Mouse (Mus musculus) hindbrain, embryonic 12.5 days (tissue): ENCODE data around the gene Col13a1. TPM values are rescaled to one million over a fixed set of nuclear protein-coding genes. Genes with fewer than 3 reads are reported as not detected.

Source experiments
- ATAC-seq: fragments of 200-750 bp; cut with Nextera tagmentation; 2 replicates; pipeline ENCODE4 v1.8.0; 2017; ENCODE audit warnings: moderate TSS enrichment; ENCODE audit not compliant: low FRiP score
- H3K27ac ChIP-seq: fragments of 300-500 bp; sonication (generic); 2 replicates; pipeline ENCODE4 v1.5.1; 2016; ENCODE audit warnings: mild to moderate bottlenecking
- H3K27me3 ChIP-seq: fragments of 300-500 bp; sonication (generic); 2 replicates; pipeline ENCODE4 v1.6.1; 2016; ENCODE audit warnings: mild to moderate bottlenecking
- H3K36me3 ChIP-seq: fragments of 300-500 bp; sonication (generic); 2 replicates; pipeline ENCODE4 v1.6.1; 2016; ENCODE audit warnings: mild to moderate bottlenecking
- H3K4me1 ChIP-seq: fragments of 300-500 bp; sonication (generic); 2 replicates; pipeline ENCODE4 v1.6.1; 2016
- H3K4me2 ChIP-seq: fragments of 300-500 bp; sonication (generic); replicated peaks from 2 replicates; pipeline ENCODE4 v1.6.1; 2016; ENCODE audit warnings: mild to moderate bottlenecking
- H3K4me3 ChIP-seq: fragments of 300-500 bp; sonication (generic); 2 replicates; pipeline ENCODE4 v1.5.1; 2016; ENCODE audit warnings: mild to moderate bottlenecking
- H3K9ac ChIP-seq: fragments of 300-500 bp; sonication (generic); 2 replicates; pipeline ENCODE4 v1.6.1; 2016; ENCODE audit warnings: mild to moderate bottlenecking, moderate library complexity
- H3K9me3 ChIP-seq: fragments of 300-500 bp; sonication (generic); replicated peaks from 2 replicates; pipeline ENCODE4 v1.6.1; 2016; ENCODE audit warnings: mild to moderate bottlenecking
- WGBS: fragments of 180-500 bp; shearing (Covaris S2); methylation state at CpG from one replicate; pipeline ENCODE4 v1.1.7; 2016; 5-methylcytosine and 5-hydroxymethylcytosine counted together
- polyA plus RNA-seq: library from polyadenylated mRNA; unstranded; fragments of >200 nt; fragmentation: Nextera tagmentation; extraction: Ambion mirVana; gene quantifications from 2 replicates; pipeline ENCODE4 v1.2.1, GENCODE M21; 2016

Col13a1 gene
- 3.2 and 3.9 TPM in 2 replicates for polyA plus RNA-seq

DNA sequence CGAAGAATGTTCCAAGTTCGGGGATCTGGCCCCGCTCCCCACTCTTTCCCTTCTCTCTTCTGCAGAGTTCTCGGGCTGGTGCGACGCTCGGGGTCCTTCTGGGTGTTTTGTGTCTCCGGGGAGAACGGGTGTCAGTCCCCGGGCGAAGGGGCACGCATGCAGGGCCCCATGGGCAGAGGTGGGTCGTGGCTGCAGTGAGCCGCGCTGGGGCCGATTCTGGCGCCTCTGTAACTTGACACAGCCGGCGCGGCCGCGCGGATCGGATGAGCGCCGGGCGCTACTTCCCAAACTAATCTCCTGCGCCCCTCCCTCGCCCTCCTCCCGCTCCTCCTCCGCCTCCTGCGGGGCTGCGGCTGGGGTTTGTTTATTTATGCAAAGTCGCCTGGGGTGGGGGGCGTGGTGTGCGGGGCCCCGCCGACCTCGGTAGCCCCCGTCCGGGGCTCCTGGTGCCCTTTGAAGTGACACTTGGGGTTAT is at the start of gene Col13a1:
Col13a1 (minus strand) TSS at position 243 of the 475 bp plus-strand sequence.
- H3K9ac ChIP-seq: peak within 1 kb of the TSS; percentile 53

DNA sequence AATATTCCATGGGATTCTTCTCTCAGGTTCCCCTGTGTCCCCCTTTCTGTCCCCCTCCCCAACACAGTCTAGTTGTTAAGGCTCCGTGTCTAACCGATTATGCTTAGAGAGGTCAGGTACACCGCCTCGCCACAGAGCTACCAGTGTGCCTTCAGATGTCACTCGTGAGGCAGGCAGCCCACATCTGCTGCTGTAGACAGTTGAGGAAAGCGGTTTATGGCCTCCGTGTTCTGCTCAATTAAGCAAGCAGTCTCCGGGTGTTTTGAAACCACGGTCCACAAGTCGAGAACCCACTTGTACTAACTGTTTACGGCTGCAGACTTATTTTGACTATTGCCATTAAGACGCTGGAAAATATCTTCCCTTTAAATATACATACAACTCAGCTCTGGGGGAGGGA is 48.8 kb upstream of the Col13a1 start:
- H3K4me3 ChIP-seq: no peak overlapping the region
- H3K27ac ChIP-seq: no peak overlapping the region
- no peak for ATAC-seq
- no peaks in the 10 kb centered on the region for H3K36me3 ChIP-seq
- H3K4me1 ChIP-seq: peaks cover 5% of the 10 kb centered on the region; the same call in 1 of the 2 replicates
- H3K9ac ChIP-seq: no peak overlapping the region
- no peak overlapping the region for H3K4me2 ChIP-seq
- no peaks in the 10 kb centered on the region for H3K27me3 ChIP-seq
- no peaks in the 10 kb centered on the region for H3K9me3 ChIP-seq
- WGBS: 61% methylated on average over 12 of the region's 12 CpGs

More for the DNA sequence above, at the start of gene Col13a1:
- H3K27me3 ChIP-seq: peaks cover 79% of the 10 kb centered on the region
- H3K4me1 ChIP-seq: peaks cover 22% of the 10 kb centered on the region
- H3K9me3 ChIP-seq: no peaks in the 10 kb centered on the region; the same call in 1 of the 2 replicates
- no peak within 1 kb of the TSS for H3K27ac ChIP-seq
- WGBS: under 1% methylated on average over 38 of the region's 41 CpGs
- H3K4me2 ChIP-seq: peak within 1 kb of the TSS; percentile 76
- peak within 1 kb of the TSS; percentile 40 for H3K4me3 ChIP-seq
- ATAC-seq: no peak
- H3K36me3 ChIP-seq: no peaks in the 10 kb centered on the region

DNA sequence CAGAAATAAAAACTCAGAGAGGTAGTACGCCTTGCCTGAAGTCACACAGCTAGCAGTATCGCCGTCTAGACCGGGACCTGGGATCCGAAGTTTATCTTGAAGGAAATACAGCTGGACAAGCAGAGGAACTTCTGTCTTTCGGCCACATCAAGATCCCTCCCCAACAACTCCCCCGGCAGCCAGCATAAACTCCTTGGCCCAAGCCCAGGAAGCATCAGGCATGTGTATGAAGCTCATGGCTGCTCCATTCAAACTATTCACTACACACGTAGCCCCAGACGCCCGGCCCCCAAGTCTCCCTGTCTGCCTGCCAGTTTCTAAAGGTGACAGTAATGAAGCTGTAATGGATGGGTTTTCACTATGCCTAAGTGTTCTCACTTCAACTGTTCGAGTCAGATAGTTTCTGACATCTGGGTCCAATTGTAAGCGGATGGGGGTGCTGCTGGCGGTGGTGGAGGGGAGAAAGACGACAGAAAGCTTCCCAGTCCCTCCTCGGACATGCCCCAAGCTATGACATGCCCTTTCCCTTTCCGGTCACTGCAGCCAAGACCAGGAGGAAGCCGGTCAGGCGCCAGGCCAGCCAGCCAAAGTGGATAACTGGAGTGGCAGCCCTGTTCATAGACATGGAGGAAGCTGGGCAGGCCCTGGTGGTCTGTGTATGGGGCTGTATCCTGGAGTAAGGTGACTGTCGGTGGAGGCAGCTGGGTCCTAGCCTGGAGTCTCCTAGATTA is 45.1 kb upstream of the Col13a1 start:
- peaks cover 13% of the 10 kb centered on the region for H3K4me1 ChIP-seq
- no peaks in the 10 kb centered on the region for H3K27me3 ChIP-seq
- H3K36me3 ChIP-seq: no peaks in the 10 kb centered on the region
- no peak overlapping the region for H3K27ac ChIP-seq
- no peak overlapping the region for H3K4me3 ChIP-seq
- ATAC-seq: no peak
- WGBS: 53% methylated on average over 19 of the region's 19 CpGs
- H3K9me3 ChIP-seq: no peaks in the 10 kb centered on the region
- H3K4me2 ChIP-seq: no peak overlapping the region
- no peak overlapping the region for H3K9ac ChIP-seq

DNA sequence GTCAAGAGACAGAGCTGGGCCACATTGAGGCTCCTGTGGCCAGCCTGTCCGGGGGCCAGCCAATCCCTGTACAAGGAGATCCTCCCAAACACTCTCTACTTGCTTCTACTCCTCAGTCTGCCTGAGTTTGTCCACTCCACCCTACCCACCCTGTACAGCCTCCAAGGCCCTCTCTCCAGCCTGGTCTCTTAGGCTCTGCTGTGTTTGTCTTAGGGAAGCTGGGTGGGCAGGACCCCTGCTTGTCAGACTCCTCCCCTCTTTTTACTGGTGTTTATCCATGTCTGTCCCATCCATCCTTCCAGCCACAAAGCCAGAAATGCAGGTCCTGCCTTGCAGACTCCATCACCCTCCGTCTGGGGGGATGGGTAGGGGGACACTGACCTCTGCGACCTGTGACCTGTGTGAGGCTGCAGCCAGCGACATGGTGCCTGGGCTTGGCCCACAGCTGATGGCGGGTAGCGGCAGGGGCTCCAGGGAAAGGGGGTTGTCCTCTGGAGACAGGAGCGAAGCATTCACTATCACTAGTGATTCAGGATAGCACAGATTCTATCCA is 41.2 kb upstream of the Col13a1 start:
- Histone ChIP-seq H3K27ac (no peak overlapping the region), H3K4me3 (no peak overlapping the region), H3K27me3 (no peaks in the 10 kb centered on the region), H3K4me2 (no peak overlapping the region), H3K36me3 (no peaks in the 10 kb centered on the region), H3K9ac (no peak overlapping the region), H3K9me3 (0 out of 2 replicates have a peak, but pooled peaks cover 6% of the 10 kb centered on the region), H3K4me1 (peaks cover 20% of the 10 kb centered on the region)
- no peak for ATAC-seq
- WGBS: 10% methylated on average over 7 of the region's 7 CpGs

DNA sequence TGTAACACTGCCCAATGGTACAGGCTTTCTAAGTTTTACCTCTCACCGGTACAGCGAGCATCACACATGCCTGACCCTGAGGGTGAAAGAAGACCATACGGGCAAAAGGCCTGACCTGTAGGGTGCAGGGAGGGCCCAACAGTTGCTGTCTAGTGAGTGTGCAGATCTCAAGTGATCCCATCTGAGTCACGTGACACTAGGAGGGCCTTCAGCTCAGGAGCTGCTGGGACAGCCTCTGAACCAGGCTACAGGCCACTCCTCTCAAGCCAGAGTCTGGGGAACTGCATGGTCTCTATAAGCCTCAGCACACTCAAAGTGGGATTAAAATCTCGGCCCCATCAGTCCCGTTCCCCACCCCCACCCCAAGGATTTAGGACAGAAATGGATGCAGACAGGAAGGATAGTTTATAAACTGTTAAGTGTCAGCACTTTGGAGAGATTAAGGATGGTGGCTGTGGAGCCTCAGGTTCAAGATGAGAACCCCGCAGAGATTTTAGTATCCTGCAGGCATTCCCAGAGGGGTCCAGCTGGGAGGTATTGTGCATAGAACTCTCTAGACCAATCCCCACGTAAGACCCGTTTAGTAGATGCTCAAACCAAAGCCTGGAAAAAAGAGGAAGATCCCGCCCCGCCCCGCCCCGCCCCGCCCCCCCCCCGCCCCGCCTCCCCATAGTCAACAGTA is 40.6 kb upstream of the Col13a1 start:
- H3K9me3 ChIP-seq: 0 out of 2 replicates have a peak, but pooled peaks cover 6% of the 10 kb centered on the region
- H3K4me3 ChIP-seq: no peak overlapping the region
- H3K36me3 ChIP-seq: no peaks in the 10 kb centered on the region
- H3K9ac ChIP-seq: no peak overlapping the region
- WGBS: 30% methylated on average over 9 of the region's 16 CpGs
- no peaks in the 10 kb centered on the region for H3K27me3 ChIP-seq
- no peak overlapping the region for H3K27ac ChIP-seq
- ATAC-seq: no peak
- H3K4me2 ChIP-seq: no peak overlapping the region
- H3K4me1 ChIP-seq: peaks cover 20% of the 10 kb centered on the region

DNA sequence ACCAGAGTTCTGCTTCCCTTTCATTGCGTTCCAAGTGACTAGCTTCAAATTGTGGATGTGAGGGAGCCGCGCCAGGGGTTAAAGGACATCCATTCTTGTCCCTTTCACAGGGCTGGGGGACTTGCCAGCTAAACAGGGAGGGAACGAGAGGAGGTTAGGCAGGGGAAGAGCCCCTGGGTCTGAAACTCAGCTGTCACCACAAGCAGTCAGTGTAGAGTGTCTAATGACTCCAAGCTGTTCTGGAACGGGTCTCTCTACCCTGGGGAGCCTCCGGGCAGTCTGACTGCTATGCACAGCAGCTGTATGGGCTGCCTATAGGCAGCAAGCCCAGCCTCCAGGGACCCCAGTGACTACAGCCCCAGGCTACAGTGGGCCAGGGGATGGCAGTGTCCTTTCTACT is 38.0 kb upstream of the Col13a1 start:
- Histone ChIP-seq H3K27ac (peak overlapping the region; percentile 26; the same call in 1 of the 2 replicates), H3K4me3 (no peak overlapping the region), H3K36me3 (no peaks in the 10 kb centered on the region), H3K27me3 (no peaks in the 10 kb centered on the region), H3K9ac (no peak overlapping the region), H3K4me1 (peaks cover 15% of the 10 kb centered on the region), H3K9me3 (0 out of 2 replicates have a peak, but pooled peaks cover 6% of the 10 kb centered on the region), H3K4me2 (no peak overlapping the region)
- peak; percentile 63; the same call in 1 of the 2 replicates for ATAC-seq
- WGBS: 18% methylated on average over 6 of the region's 6 CpGs

DNA sequence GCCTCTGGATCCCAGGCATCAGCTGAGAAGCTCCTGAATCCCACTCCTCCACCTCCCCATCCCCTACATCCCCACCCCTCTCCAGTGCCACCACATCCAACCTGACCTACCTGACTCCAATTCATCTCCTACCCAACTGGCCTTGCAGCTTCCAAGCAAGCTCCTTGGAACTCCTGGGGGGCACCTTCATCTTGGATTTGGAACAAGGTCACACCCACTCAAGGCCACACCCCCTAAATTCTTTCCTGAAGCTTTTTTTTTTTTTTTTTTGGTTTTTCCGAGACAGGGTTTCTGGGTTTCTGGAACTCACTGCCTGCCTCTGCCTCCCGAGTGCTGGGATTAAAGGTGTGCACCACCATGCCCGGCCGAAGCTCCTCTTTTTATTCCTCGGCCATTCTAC is 34.3 kb upstream of the Col13a1 start:
- WGBS: 91% methylated on average over 5 of the region's 5 CpGs
- no peak for ATAC-seq
- Histone ChIP-seq H3K27me3 (peaks cover 2% of the 10 kb centered on the region; the same call in 1 of the 2 replicates), H3K4me1 (peaks cover 7% of the 10 kb centered on the region), H3K36me3 (no peaks in the 10 kb centered on the region), H3K27ac (no peak overlapping the region), H3K9me3 (0 out of 2 replicates have a peak, but pooled peaks cover 6% of the 10 kb centered on the region), H3K4me3 (no peak overlapping the region), H3K4me2 (no peak overlapping the region), H3K9ac (no peak overlapping the region)

DNA sequence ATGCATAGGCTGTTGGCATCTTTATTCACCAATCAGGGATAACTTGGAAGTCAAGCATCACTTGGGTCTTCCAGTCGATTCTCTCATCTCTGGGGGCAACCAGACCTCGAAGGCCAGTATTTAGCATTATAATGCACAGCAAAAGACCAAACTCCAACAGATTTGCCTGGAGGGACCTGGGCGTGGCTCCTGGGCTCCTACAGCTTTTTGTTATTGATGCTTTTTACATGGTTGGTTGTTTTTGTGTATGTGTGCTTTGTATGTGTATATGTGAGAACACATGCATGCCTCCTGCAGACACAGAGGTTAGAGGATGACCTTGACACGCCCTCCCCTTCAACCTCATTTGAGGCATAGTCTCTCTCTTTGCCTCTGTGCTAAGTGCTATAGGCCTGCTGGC is 33.5 kb upstream of the Col13a1 start:
- WGBS: 67% methylated on average over 4 of the region's 4 CpGs
- no peak overlapping the region for H3K27ac ChIP-seq
- no peak overlapping the region for H3K4me2 ChIP-seq
- no peak overlapping the region for H3K4me3 ChIP-seq
- peaks cover 4% of the 10 kb centered on the region for H3K4me1 ChIP-seq
- peaks cover 2% of the 10 kb centered on the region; the same call in 1 of the 2 replicates for H3K27me3 ChIP-seq
- H3K36me3 ChIP-seq: no peaks in the 10 kb centered on the region
- 0 out of 2 replicates have a peak, but pooled peaks cover 6% of the 10 kb centered on the region for H3K9me3 ChIP-seq
- no peak for ATAC-seq
- no peak overlapping the region for H3K9ac ChIP-seq

DNA sequence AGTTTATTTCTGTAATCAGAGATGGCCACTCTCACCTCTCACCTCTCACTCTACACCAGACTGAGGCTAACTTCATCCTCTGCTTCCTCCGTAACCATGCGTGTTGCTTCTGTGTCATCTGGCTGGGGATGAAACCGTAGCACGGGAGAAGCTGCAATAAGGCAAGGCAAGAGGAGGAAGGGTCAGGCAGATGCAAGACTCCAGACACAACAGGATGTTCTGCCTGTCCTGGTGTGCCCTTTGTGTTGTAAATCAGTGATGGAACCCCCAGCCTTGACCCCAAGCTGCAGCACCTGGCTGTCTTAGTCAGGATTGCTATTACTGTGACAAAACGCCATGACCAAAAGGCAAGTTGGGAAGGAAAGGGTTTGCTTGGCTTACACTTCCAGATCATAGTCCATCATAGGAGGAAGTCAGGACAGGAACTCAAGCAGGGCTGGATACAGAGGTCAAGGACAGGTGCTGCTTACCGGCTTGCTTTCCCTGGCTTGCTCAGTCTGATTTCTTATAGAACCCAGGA is 31.1 kb upstream of the Col13a1 start:
- ATAC-seq: no peak
- no peaks in the 10 kb centered on the region for H3K4me1 ChIP-seq
- H3K27me3 ChIP-seq: peaks cover 2% of the 10 kb centered on the region; the same call in 1 of the 2 replicates
- no peak overlapping the region for H3K4me3 ChIP-seq
- no peak overlapping the region for H3K4me2 ChIP-seq
- 73% methylated on average over 6 of the region's 6 CpGs for WGBS
- no peaks in the 10 kb centered on the region for H3K9me3 ChIP-seq
- H3K27ac ChIP-seq: no peak overlapping the region
- H3K36me3 ChIP-seq: no peaks in the 10 kb centered on the region
- H3K9ac ChIP-seq: no peak overlapping the region

DNA sequence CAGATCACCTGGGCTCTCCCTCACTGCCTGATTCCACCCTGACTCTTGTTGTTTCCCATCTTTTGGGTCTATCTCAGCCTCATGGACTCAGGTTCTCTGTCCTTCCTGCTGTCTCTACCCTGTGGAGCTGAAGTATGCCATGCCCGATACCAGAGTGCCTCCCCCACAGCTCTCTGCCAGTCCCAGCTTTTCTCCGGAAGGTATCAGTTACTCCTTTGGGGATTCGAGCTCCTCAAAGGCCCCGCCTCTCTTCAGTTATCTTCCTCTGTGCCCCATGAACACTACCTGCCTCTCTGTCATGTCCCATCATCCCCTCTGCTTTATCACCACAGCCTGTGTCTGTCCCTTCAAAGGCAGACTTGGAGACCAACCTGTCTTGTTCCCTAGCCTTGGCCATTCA is 29.1 kb upstream of the Col13a1 start:
- Histone ChIP-seq H3K36me3 (no peaks in the 10 kb centered on the region), H3K9ac (no peak overlapping the region), H3K4me3 (no peak overlapping the region), H3K9me3 (no peaks in the 10 kb centered on the region), H3K4me1 (no peaks in the 10 kb centered on the region), H3K4me2 (no peak overlapping the region), H3K27ac (no peak overlapping the region), H3K27me3 (peaks cover 2% of the 10 kb centered on the region; the same call in 1 of the 2 replicates)
- no peak for ATAC-seq
- WGBS: 75% methylated on average over 4 of the region's 4 CpGs

DNA sequence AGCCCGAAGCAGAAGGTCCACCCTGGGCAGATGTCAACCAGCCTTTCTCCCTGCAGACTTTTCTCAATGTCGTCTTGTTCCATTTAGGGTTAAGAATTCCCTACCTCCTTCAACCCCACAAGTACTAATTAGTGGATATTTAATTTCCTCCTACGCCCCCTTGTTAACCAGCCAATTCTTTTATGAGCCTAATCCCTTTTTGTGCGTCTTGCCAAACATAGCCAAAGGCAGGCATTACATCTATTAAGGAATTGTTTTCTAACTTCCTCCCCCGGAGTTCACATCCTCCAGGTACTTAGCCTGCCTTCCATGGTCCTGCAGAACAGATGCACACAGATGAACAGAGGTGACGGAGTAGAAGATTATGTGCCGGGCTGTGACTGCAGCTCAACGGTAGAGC is 27.5 kb upstream of the Col13a1 start:
- WGBS: 86% methylated on average over 8 of the region's 8 CpGs
- Histone ChIP-seq H3K36me3 (no peaks in the 10 kb centered on the region), H3K9me3 (no peaks in the 10 kb centered on the region), H3K4me3 (no peak overlapping the region), H3K27me3 (peaks cover 2% of the 10 kb centered on the region; the same call in 1 of the 2 replicates), H3K9ac (no peak overlapping the region), H3K4me2 (no peak overlapping the region), H3K27ac (no peak overlapping the region), H3K4me1 (no peaks in the 10 kb centered on the region)
- no peak for ATAC-seq

DNA sequence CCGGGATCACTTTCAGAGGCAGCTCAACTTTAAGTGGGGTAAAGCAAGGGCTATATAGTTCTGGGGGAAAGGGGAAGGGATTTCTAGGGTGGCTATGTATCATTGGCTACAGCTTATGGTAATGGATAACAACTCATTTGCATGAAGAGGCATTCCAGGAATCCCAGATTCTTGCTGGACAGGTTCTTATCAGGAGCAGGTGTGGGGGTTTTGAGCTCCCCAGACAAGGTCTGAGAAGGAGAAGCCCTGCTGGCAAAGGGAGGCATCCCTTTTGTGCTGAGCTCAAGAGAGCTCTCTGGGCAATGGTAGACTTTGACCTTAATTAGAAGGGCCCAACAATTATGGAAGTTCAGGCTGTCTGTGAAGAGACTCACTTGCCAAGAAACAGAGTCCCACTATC is 21.3 kb upstream of the Col13a1 start:
- no peak for ATAC-seq
- Histone ChIP-seq H3K36me3 (no peaks in the 10 kb centered on the region), H3K27ac (no peak overlapping the region), H3K4me3 (no peak overlapping the region), H3K9ac (no peak overlapping the region), H3K4me1 (no peaks in the 10 kb centered on the region), H3K9me3 (no peaks in the 10 kb centered on the region), H3K4me2 (no peak overlapping the region), H3K27me3 (no peaks in the 10 kb centered on the region)
- WGBS: 88% methylated on average over 1 of the region's 1 CpGs
